Mouse (Mus musculus) E14TG2a.4 (cell line): ENCODE data around the gene Dnaaf2.

Experiments
- CTCF ChIP-seq: conservative IDR thresholded peaks from 2 replicates; pipeline ENCODE4 v1.5.1; 2014; ENCODE audit warnings: low read length
- NANOG ChIP-seq: IDR thresholded peaks from 2 replicates; pipeline ENCODE4 v1.6.1; 2014; ENCODE audit warnings: borderline replicate concordance, low read length, mixed read lengths
- POU5F1 ChIP-seq: IDR thresholded peaks from 2 replicates; pipeline ENCODE4 v1.6.1; 2014; ENCODE audit warnings: low read length, borderline replicate concordance

- TF ChIP-seq CTCF (no peak), NANOG (no peak), POU5F1 (no peak)
These were observed 30.4 kb downstream of the Dnaaf2 start for GRCm38 (mm10) chr12:69167656-69168460.
